Mouse (Mus musculus) embryo, embryonic 10 days (tissue): ENCODE data around the gene Hoxd10.

Source experiments
- DNase-seq: peaks from one replicate; pipeline ENCODE4 v3.0.0-alpha.2; 2015; ENCODE audit warnings: low spot score

Gene Hoxd10

GRCm38 (mm10) chr2:74681594-74682531 is 9.9 kb upstream of the Hoxd10 start:
- no peak for DNase-seq

GRCm38 (mm10) chr2:74682796-74683195 is 8.9 kb upstream of the Hoxd10 start:
- no peak for DNase-seq

- DNase-seq, result no peak
These were observed 8.2 kb upstream of the Hoxd10 start for GRCm38 (mm10) chr2:74683471-74683951.

GRCm38 (mm10) chr2:74684106-74684505 is 7.6 kb upstream of the Hoxd10 start:
- no peak for DNase-seq

GRCm38 (mm10) chr2:74685059-74685603 is 6.6 kb upstream of the Hoxd10 start:
- DNase-seq, result no peak

- DNase-seq, result peak; percentile 94
These were observed 5.3 kb upstream of the Hoxd10 start for GRCm38 (mm10) chr2:74686301-74686987.

- peak; percentile 50 for DNase-seq
These were observed 4.6 kb upstream of the Hoxd10 start for GRCm38 (mm10) chr2:74686988-74687697.

- peak; percentile 35 for DNase-seq
These were observed 3.8 kb upstream of the Hoxd10 start for GRCm38 (mm10) chr2:74687698-74688555.

GRCm38 (mm10) chr2:74688795-74689573 is 2.7 kb upstream of the Hoxd10 start:
- peak; percentile 54 for DNase-seq

- DNase-seq, result peak; percentile 47
These were observed 2.0 kb upstream of the Hoxd10 start for GRCm38 (mm10) chr2:74689574-74690337.

- no peak for DNase-seq
These were observed 1.4 kb upstream of the Hoxd10 start for GRCm38 (mm10) chr2:74690338-74690716.

- DNase-seq, result no peak
These were observed 477 bp downstream of the Hoxd10 start for GRCm38 (mm10) chr2:74691995-74692807.

GRCm38 (mm10) chr2:74692808-74693431 is 1.2 kb downstream of the Hoxd10 start:
- DNase-seq, result no peak

- DNase-seq, result no peak
These were observed 1.7 kb downstream of the Hoxd10 start for GRCm38 (mm10) chr2:74693432-74693827.

GRCm38 (mm10) chr2:74694066-74694465 is 2.3 kb downstream of the Hoxd10 start:
- peak; percentile 85 for DNase-seq

- DNase-seq, result no peak
These were observed 3.7 kb downstream of the Hoxd10 start for GRCm38 (mm10) chr2:74695383-74695782.

GRCm38 (mm10) chr2:74695813-74696430 is 4.2 kb downstream of the Hoxd10 start:
- no peak for DNase-seq
